Mouse (Mus musculus): ENCODE measurements around the gene Lsm7.

Gene Lsm7

DNA sequence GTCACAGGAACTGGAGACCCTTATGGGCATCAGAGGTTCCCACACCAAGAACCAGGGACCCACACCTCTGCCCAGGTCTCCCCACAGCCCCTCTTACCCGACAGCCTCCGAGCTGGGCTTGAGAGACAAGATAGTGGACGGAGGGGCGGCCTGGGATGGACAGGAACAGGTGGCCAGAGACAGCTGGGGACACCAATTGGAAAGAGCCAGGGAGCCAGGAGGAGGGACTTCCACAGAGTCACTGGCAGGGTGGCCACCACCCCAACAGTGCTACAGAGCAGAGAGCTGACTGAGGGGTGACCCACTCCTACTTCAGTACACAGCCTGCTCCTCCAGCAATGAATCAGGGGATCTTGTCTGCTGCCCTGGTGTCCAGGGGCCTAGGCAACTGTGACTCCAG, 41.6 kb downstream of the Lsm7 start, which contains the start of gene Jsrp1:
Jsrp1 (minus strand) TSS at position 133 of the 400 bp plus-strand sequence.
- DNase-seq (ENCODE audit: low spot score) = no peak

DNA sequence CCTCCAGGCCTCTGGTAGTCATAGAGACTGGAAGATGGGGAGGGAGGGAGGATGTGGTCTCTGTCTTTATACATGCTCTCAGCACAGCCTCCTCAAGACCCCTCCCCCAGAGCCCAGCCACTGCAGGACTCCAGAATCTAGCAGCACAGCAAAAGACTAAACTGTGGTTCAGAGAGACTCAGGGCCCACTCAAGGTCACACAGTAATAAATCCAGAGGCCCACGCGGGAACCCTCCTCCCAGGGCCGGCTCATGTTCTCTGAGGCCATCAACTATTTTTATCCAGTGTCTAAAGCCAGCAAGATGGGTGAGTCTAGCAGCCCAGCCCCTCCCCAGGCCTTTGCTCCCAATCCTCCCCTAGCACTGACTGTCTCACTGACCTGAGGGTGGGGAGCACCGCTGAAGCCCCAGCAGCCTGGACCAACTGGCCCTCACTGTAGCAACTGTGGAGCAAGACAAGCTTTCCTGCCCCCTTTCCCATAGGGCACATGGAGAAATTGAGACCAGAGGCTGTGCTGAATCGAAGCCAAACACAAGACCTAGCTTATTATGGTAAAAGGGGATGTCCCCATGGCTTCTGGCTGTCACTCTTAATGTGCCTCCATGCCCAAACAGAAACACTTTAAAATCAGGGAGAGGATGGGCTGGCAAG, 42.5 kb downstream of the Lsm7 start:
- DNase-seq (ENCODE audit: low spot score) = no peak

DNA sequence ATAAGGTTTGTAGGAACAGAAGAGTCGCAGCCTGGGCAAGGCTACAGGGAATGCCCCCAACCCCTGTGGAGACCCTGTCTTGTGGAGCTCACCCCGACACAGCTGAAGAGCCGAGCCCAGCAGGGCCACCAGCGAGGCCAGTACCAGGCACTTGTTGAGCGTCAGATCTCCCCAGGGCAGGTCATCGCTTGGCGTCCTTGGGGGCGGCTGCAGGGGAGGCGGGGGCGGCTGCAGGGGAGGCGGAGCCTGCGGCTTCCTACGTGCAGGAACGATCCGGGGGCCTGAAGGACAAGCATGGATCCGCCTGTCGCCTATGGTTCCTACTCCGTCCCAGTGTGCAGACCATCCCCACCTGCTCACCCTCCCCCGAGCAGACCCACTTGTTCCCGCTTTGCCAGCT, 44.9 kb downstream of the Lsm7 start:
- DNase-seq (ENCODE audit: low spot score) = no peak

DNA sequence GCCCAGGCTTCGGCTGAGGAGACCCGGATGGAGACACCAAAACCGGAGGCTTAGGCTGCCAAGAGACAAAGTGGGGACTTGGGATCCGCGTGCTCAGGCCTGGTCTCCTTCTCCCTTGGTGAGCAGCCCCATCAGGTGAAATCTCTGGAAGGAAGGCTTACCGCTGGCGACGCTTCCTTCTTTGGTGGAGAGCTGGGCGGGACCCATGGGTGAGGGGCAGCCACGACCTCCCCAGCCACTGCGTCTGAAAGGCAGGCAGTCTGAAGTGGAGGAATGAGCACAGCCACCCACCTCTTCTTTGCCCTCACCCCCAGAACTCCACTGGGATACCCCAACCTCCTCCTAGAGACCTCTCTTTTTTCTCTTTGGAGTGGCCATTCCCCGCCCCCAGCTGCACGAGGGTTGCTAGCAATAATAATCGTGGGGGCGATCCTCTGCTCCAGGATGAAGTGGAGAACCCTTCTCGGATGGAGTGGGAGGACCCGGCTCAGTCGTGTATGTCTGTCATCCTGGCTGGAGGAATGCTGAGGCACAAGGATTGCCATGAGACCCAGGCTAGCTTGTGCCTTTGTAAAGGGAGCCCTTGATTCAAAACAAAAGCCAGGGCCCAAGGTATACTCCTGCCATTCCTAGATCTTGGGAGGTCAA, 45.9 kb downstream of the Lsm7 start:
- DNase-seq (ENCODE audit: low spot score) = no peak

DNA sequence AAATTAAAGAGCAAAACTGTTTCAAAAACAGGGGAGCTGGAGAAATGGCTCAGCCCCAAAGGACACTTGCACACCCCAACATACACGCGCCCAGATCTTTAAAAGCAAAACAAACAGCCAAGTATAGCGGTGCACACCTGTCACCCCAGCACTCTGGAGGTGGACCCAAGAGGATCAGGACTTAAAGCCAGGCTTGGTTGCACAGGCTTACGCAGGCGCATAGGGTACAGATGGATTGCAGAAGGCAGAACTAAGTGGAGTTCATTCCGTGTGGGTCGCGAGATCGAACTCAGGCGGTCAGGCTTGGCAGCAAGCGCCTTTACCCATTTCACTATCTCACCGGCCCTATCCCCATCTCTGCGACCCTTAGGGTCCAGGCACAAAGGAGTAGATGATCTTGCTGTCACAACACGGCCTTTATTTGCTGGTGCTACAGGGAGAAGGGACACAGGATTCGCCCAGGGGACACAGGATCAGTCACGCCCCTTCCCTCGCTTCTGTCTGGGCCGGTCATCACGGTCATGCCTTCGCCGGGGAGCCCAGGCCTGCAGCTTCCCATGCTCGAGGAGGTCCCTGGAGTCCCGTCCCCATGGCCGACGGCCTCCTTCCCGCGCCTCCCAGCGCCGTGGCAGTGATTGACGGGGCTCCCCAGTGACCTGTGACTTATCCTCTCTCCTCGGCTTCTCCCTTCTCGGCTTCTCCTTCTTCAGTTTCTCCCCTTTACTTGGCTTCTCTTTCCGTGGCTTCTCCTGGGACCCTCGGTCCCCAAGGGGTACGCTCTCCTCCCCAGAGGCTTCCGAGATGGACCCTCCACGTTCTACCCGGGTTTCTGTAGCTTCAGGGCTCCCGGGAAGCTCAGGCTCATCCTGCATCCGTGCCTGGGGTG, 46.7 kb downstream of the Lsm7 start:
- DNase-seq (ENCODE audit: low spot score) = no peak

DNA sequence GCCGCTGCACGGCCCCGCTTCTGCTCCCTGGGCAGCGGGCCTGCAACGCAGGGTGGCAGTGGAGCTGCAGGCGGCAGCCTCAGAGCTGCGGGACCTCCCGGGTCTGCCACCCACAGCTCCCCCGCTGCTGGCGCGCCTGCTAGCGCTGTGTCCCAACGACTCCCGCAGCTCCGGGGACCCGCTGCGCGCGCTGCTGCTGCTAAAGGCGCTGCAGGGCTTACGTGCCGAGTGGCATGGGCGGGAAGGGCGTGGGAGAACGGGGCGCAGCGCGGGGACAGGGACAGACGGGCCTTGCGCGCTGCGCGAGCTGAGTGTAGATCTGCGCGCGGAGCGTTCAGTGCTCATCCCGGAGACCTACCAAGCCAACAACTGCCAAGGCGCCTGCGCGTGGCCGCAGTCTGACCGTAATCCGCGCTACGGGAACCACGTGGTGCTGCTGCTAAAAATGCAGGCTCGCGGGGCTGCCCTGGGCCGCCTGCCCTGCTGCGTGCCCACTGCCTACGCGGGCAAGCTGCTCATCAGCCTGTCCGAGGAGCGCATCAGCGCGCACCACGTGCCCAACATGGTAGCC, 47.9 kb downstream of the Lsm7 start:
- no peak for DNase-seq (ENCODE audit: low spot score)

DNA sequence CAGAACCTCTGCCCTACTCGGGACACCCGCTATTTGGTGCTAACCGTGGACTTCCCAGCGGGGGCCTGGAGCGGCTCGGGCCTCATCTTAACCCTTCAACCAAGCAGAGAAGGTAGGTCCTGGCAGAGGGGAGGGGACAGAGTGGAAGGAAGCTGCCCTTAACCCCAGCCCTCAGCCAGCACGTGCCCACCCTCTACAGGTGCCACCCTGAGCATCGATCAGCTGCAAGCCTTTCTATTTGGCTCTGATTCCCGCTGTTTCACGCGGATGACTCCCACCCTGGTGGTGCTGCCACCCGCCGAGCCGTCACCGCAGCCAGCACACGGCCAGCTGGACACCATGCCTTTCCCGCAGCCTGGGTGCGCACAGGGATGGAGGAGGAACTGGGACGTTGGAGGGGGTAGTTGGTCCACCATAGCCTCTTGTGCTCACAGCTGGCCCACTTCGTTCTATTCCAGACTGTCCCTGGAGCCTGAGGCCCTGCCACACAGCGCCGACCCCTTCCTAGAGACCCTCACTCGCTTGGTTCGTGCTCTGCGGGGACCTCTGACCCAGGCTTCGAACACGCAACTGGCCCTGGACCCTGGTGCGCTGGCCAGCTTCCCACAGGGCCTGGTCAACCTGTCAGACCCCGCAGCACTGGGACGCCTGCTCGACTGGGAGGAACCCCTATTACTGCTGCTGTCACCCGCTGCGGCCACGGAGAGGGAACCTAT, 48.5 kb downstream of the Lsm7 start:
- no peak for DNase-seq (ENCODE audit: low spot score)

DNA sequence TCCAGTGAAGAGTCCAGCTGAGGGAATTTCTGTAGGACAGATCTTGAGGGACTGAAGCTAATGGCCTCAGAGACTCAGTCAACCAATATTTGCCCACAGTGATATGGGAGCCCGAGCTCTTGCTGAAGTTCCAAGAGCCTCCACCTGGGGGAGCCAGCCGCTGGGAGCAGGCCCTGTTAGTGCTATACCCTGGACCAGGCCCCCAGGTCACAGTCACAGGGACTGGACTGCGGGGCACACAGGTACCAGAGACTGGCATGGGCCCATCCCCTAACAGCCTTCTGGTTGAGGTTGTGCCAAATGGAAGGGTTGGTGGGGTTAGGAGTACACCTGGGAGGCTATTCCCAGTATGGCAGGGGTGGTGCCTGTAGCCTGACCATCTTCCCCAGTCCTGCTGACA, 49.1 kb downstream of the Lsm7 start:
- DNase-seq (ENCODE audit: low spot score) = peak; percentile 72

DNA sequence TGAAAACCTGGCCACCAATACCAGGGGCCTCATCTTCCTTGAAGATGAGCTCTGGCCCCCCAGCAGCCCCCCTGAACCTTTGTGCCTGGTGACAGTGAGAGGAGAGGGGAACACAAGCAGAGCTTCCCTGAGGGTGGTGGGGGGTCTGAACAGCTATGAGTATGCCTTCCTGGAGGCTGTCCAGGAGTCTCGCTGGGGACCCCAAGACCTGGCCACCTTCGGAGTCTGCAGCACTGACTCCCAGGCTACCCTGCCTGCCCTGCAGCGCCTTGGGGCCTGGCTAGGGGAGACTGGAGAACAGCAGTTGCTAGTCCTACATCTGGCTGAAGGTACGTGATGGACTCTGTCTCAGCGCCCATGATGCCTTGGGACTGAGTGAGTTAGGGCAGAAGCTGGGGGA, 49.7 kb downstream of the Lsm7 start:
- no peak for DNase-seq (ENCODE audit: low spot score)

DNA sequence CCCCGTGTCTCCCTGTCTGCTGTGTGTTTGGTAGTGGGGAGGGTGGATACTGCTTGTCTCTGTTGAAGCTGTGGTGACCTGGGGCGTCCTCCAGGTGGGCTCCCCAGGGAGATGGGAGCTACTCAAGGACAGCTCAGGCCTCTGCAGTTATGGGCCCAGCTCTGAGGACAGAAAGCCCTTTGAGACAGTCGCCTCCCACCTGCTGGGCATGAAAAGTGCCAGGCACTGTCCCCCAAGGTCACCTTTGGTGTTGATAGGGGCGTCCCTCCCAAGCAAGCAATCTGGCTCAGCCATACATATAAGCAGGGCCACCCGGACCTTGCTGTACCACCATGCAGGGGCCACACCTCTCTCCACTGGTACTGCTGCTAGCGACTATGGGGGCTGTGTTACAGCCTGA, 50.1 kb downstream of the Lsm7 start, which contains the start of gene Amh:
Amh (plus strand) TSS at position 328 of the 400 bp plus-strand sequence.
- no peak for DNase-seq (ENCODE audit: low spot score)

DNA sequence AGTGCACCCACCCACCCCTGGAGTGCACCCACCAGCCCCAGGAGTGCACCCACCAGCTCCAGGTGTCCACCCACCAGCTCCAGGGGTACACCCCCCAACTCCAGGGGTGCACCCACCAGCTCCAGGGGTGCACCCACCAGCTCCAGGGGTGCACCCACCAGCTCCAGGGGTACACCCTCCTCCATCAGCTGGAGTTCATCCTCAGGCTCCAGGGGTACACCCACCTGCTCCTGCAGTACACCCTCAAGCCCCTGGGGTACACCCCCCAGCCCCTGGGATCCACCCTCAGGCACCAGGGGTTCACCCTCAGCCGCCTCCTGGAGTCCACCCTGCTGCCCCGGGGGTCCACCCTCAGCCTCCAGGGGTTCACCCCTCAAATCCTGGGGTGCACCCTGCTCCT, 50.7 kb downstream of the Lsm7 start:
- DNase-seq (ENCODE audit: low spot score) = no peak

DNA sequence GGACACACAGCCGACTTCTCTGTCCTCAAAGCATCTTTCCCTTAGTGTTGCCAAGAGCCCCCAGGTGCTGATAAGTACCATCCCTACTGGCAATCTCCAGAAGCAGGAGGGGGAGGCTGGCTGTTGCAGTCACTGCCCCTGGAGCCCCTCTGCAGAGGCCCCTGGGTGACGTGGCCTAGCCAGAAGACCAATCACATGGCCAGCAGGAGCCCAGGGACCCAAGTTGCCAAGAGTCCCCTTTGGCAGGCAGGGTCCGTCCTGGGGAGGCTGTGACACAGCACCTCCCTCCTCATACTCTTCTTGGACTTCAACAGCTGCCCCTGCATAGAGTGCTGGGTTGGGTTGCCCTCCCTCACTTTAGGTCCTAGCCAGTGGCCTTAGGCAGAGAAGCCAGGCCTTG, 52.0 kb downstream of the Lsm7 start:
- no peak for DNase-seq (ENCODE audit: low spot score)

Data from spleen, adult 12 weeks (tissue).